Mouse (Mus musculus) forebrain, postnatal 0 days (tissue): ENCODE measurements around the gene Slc6a21. TPM values are rescaled to one million over a fixed set of nuclear protein-coding genes. Genes with fewer than 3 reads are reported as not detected.
"Not testable (repeated sequence)": the region's sequence is repeated elsewhere in the genome, so short reads cannot be mapped to it uniquely, and the experiment has no call there.

Source experiments
- ATAC-seq: fragments of 200-750 bp; cut with Nextera tagmentation; 2 replicates; pipeline ENCODE4 v1.8.0; 2017; ENCODE audit warnings: mild to moderate bottlenecking, moderate library complexity
- DNase-seq: peaks from one replicate; pipeline ENCODE4 v3.0.0-alpha.2; 2015
- H3K27ac ChIP-seq: fragments of 300-500 bp; sonication (generic); 2 replicates; pipeline ENCODE4 v1.5.1; 2014; ENCODE audit warnings: low read depth, mild to moderate bottlenecking, antibody characterized with exemption, low read length, moderate library complexity, mixed read lengths
- H3K27me3 ChIP-seq: fragments of 300-500 bp; sonication (generic); 2 replicates; pipeline ENCODE4 v1.6.1; 2014; ENCODE audit warnings: mild to moderate bottlenecking, low read length, mixed read lengths; ENCODE audit not compliant: insufficient read depth
- H3K36me3 ChIP-seq: fragments of 300-500 bp; sonication (generic); 2 replicates; pipeline ENCODE4 v1.6.1; 2014; ENCODE audit warnings: mild to moderate bottlenecking, moderate library complexity; ENCODE audit not compliant: insufficient read depth
- H3K4me1 ChIP-seq: fragments of 300-500 bp; sonication (generic); 2 replicates; pipeline ENCODE4 v1.6.1; 2014; ENCODE audit warnings: antibody characterized with exemption; ENCODE audit not compliant: insufficient read depth
- H3K4me2 ChIP-seq: fragments of 300-500 bp; sonication (generic); 2 replicates; pipeline ENCODE4 v1.6.1; 2014; ENCODE audit warnings: low read depth, mild to moderate bottlenecking, moderate library complexity
- H3K4me3 ChIP-seq: fragments of 300-500 bp; sonication (generic); 2 replicates; pipeline ENCODE4 v1.5.1; 2014; ENCODE audit warnings: low read depth, low read length, mixed read lengths
- H3K9ac ChIP-seq: fragments of 300-500 bp; sonication (generic); 2 replicates; pipeline ENCODE4 v1.6.1; 2014; ENCODE audit warnings: mild to moderate bottlenecking
- H3K9me3 ChIP-seq: fragments of 300-500 bp; sonication (generic); 2 replicates; pipeline ENCODE4 v1.6.1; 2016; ENCODE audit warnings: low read length
- CTCF ChIP-seq: sonication (generic); IDR thresholded peaks from 2 replicates; pipeline ENCODE4 v1.5.1; 2016; ENCODE audit warnings: antibody characterized with exemption, control low read depth, low read depth
- WGBS: fragments of 180-500 bp; shearing (Covaris S2); extraction: QIAGEN DNeasy Blood & Tissue Kit; methylation state at CpG from one replicate; pipeline ENCODE4 v1.1.7; 2014; 5-methylcytosine and 5-hydroxymethylcytosine counted together
- polyA plus RNA-seq: library from polyadenylated mRNA; unstranded; fragments of >200 nt; fragmentation: Nextera tagmentation; extraction: Ambion mirVana; gene quantifications from 2 replicates; pipeline ENCODE4 v1.2.1, GENCODE M21; 2015
- total RNA-seq: library from RNA; depleted of rRNA; stranded (reverse); fragments of >200 nt; gene quantifications from 2 replicates; pipeline ENCODE4 v1.2.3, GENCODE M21; 2014

Slc6a21 gene
- total and polyA plus RNA-seq, 2 experiments from 2014 or later, result not detected

DNA sequence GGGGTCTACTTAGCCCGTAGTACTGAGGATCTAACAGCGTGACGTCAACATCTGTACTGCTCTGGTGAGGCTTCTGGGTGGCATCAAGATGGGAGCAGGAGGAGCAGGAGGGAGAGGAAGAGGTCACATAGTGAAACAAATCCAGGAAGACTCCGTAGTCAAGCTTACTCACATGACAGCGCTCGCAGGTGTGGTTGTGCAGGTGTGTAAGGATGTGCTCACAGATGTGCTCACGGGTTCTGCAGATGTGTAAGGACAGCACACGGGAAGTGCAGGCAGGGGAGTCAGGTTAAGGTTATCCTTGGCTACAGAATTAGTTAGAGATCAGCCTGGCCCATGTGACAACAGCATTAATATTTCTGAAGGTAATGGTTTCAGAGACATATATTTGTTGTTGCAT lies 23.5 kb upstream of the Slc6a21 start:
- Histone ChIP-seq H3K4me1 (no peaks in the 10 kb centered on the region), H3K4me2 (no peak overlapping the region), H3K27me3 (no peaks in the 10 kb centered on the region), H3K9me3 (no peaks in the 10 kb centered on the region), H3K27ac (no peak overlapping the region), H3K36me3 (no peaks in the 10 kb centered on the region), H3K4me3 (no peak overlapping the region), H3K9ac (no peak overlapping the region)
- ATAC-seq (no peak), DNase-seq (no peak)
- 89% methylated on average over 8 of the region's 8 CpGs for WGBS
- no peak for TF ChIP-seq CTCF

- ATAC-seq, H3K4me1 ChIP-seq, H3K4me2 ChIP-seq, H3K27me3 ChIP-seq, DNase-seq, H3K27ac ChIP-seq, H3K9me3 ChIP-seq, H3K4me3 ChIP-seq, H3K36me3 ChIP-seq, H3K9ac ChIP-seq: not testable (repeated sequence)
- WGBS, result 86% methylated on average over 5 of the region's 7 CpGs
Measured at GRCm38 (mm10) chr7:45255822-45256221, 21.5 kb upstream of the Slc6a21 start.

DNA sequence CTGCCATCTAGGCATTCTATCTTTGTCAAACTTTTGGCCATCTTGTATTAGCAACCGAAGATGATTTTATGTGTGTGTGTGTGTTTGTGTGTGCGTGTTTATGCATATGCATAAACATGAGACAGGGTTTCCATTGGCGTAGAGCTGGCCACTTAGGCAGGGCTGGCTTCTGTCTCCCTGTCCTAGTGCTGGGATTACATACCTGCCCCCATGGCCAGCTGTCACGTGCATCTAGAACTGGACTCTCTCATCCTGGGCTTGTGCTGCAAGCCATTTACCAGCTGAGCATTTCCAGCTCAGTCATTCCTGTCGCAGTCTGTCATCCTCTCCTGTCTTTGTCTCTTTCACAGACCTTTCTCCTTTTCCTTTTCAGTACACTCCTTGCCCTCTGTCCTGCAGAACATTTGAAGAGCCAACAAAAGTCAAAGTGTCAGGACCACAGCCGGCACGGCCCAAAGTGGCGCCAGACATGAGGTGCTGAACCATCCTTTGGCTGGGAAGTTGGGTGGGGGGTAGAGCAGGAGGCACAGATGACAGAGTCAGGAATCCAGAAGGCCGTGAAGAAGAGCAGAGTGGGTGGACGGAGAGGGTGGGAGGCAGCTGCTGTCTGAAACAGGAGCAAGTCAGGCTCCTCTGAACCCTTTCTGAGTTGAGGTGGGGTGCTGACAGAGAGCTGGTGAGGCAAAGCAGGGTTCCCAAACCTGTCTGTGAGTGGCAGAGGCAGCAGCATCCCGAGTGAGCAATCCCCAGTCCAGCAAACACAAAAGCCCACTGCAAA lies 20.1 kb upstream of the Slc6a21 start:
- Histone ChIP-seq H3K9ac (no peak overlapping the region), H3K27me3 (no peaks in the 10 kb centered on the region), H3K4me3 (no peak overlapping the region), H3K9me3 (no peaks in the 10 kb centered on the region), H3K27ac (no peak overlapping the region), H3K4me2 (no peak overlapping the region), H3K4me1 (no peaks in the 10 kb centered on the region), H3K36me3 (no peaks in the 10 kb centered on the region)
- no peak for DNase-seq
- no peak for ATAC-seq
- TF ChIP-seq CTCF, result no peak
- 64% methylated on average over 11 of the region's 11 CpGs for WGBS

DNA sequence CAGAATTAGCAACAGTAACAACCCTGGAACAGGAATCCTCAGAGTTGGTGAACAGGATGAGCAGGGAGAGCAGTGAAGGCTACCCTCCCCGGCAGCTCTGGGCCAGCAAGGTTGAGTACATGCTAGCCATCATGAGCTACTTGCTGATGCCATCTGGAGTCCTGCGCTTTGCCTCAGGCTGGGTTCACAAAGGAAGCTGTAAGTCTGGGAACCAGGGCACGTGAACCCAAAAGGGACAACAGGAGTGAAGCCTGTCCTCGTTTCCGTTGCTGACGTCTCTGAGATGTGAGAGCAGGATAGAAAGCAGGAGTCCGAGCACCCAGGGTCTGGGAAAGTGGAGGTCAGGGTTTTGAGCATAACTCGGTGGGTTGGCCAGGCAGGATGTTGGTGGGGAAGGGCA lies 18.0 kb upstream of the Slc6a21 start:
- Histone ChIP-seq H3K4me3 (no peak overlapping the region), H3K27me3 (no peaks in the 10 kb centered on the region), H3K36me3 (no peaks in the 10 kb centered on the region), H3K4me2 (no peak overlapping the region), H3K9ac (no peak overlapping the region), H3K9me3 (no peaks in the 10 kb centered on the region), H3K27ac (no peak overlapping the region), H3K4me1 (no peaks in the 10 kb centered on the region)
- no peak for TF ChIP-seq CTCF
- 84% methylated on average over 8 of the region's 8 CpGs for WGBS
- DNase-seq (no peak), ATAC-seq (no peak)

GRCm38 (mm10) chr7:45262266-45262665 lies 15.0 kb upstream of the Slc6a21 start:
- Histone ChIP-seq H3K9ac (no peak overlapping the region), H3K4me3 (no peak overlapping the region), H3K4me1 (no peaks in the 10 kb centered on the region), H3K9me3 (no peaks in the 10 kb centered on the region), H3K36me3 (no peaks in the 10 kb centered on the region), H3K27ac (no peak overlapping the region), H3K4me2 (no peak overlapping the region), H3K27me3 (no peaks in the 10 kb centered on the region)
- ATAC-seq (no peak), DNase-seq (no peak)
- no peak for TF ChIP-seq CTCF
- WGBS, result 42% methylated on average over 7 of the region's 7 CpGs

DNA sequence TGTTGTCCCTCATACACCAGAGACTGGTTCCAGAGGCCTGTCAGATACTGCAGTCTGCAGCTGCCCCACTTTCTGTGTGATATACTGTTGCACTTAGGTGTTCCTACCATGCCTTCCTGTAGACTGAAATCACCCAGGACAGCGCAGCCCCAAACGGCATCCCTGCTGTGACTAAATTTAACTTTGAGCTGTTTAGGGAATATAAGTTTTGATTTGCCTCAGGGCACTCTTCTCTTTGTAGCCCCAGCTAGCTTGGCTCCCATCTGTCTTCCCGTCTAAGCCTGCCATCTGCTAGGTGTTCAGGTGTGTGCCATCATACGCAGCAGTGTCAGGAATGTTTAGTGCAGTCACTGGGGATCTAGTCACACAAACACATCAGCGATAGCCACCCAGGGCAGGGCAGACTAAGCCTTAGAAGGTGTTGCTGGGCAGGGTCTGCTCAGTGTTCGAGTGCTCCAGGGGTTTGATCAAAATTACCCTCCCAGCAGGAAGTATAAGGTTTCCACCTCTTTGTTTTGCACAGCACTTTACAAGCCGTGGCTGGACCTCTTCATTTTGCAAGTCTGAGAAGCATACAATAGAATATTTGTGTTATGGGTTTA lies 14.2 kb upstream of the Slc6a21 start:
- ATAC-seq (no peak; the same call in 1 of the 2 replicates), DNase-seq (no peak)
- no peak overlapping the region for H3K4me2 ChIP-seq
- H3K27me3 ChIP-seq, result no peaks in the 10 kb centered on the region
- no peaks in the 10 kb centered on the region for H3K4me1 ChIP-seq
- no peaks in the 10 kb centered on the region for H3K36me3 ChIP-seq
- H3K9ac ChIP-seq, result no peak overlapping the region
- no peak overlapping the region for H3K27ac ChIP-seq
- 57% methylated on average over 7 of the region's 7 CpGs for WGBS
- no peak for TF ChIP-seq CTCF
- no peak overlapping the region for H3K4me3 ChIP-seq
- no peaks in the 10 kb centered on the region for H3K9me3 ChIP-seq

DNA sequence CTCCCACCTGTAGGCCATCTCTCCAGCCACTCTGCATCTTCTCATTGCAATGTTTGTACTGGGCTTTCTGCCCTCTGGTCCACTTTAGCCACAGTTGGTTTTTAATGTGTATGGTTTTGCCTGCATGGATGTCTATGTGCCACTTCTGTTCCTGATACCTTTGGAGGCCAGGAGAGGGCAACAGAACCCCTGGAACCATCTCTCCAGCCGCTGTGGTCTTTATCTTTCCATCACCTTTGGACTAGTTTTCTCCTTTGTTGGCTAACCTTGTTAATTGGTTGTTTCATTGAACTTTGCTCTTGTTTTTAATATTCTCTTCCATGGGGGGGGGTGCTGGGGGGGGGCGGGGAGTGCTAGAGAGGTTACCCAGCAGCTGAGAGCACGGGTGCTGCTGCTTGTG lies 13.0 kb upstream of the Slc6a21 start:
- Histone ChIP-seq H3K27ac (no peak overlapping the region), H3K36me3 (no peaks in the 10 kb centered on the region), H3K4me3 (no peak overlapping the region), H3K9me3 (no peaks in the 10 kb centered on the region), H3K27me3 (no peaks in the 10 kb centered on the region), H3K4me2 (no peak overlapping the region), H3K9ac (no peak overlapping the region), H3K4me1 (no peaks in the 10 kb centered on the region)
- TF ChIP-seq CTCF, result no peak
- 77% methylated on average over 3 of the region's 3 CpGs for WGBS
- ATAC-seq, result no peak
- DNase-seq, result no peak
